In the genomic region with DNA sequence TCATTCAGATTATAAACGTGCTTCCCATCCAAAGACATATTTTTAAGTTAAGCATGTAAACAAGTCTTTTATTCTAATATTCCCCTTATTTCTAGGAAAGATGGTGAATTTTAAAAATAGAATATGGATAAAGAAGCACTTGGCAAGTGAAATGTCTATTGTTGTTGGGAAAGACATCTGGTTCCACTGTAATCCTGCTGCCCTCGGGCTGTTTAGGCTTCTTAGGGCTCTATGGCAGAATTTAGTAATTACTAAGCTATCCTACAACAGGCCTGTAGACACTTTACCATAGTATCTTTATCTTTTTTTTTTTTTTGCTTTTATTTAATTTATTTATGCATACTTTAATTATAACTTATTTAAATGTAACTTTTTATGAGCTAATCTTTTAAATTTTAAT, we compare ENCODE assay signal across 34 mouse cellular contexts. TPM values are rescaled to one million over a fixed set of nuclear protein-coding genes. Genes with fewer than 3 reads are reported as not detected.
DNase-seq lines count a peak whose midpoint lies in the region; ATAC-seq and TF ChIP-seq lines count a peak whose summit lies in the region.
"Had no signal": no experiment of that assay in that cellular context is flagged by ENCODE, and none has a peak within 500 bp of the region (broad histone marks: within the 10 kb centered on the region; RNA-seq: fewer than 3 reads in every experiment).

No protein-coding gene starts in this region.

- no peaks in the 10 kb centered on the region for H3K4me1 ChIP-seq in midbrain, embryonic 11.5 days (ENCODE audit: control insufficient read depth, insufficient read depth, low read length)
- no peaks in the 10 kb centered on the region for H3K4me1 ChIP-seq in midbrain, postnatal 0 days (ENCODE audit: insufficient read depth, low read length)
- H3K4me1 ChIP-seq in hindbrain, embryonic 11.5 days (replicated peaks; ENCODE audit: control insufficient read depth, insufficient read depth, low read length): no peaks in the 10 kb centered on the region
- no peaks in the 10 kb centered on the region for H3K4me1 ChIP-seq in hindbrain, postnatal 0 days (ENCODE audit: insufficient read depth, low read length)
- H3K4me1 ChIP-seq in neural tube, embryonic 14.5 days (ENCODE audit: control insufficient read depth, insufficient read depth, low read length): no peaks in the 10 kb centered on the region
- H3K4me1 ChIP-seq: lung, embryonic 15.5 days had no signal

- H3K9ac ChIP-seq in midbrain, embryonic 11.5 days (ENCODE audit: low read length): no peak overlapping the region
- H3K9ac ChIP-seq in midbrain, postnatal 0 days (replicated peaks; ENCODE audit: low read length, poor library complexity, severe bottlenecking): no peak overlapping the region
- no peak overlapping the region for H3K9ac ChIP-seq in hindbrain, embryonic 11.5 days (ENCODE audit: low read depth, low read length)
- no peak overlapping the region for H3K9ac ChIP-seq in hindbrain, postnatal 0 days (replicated peaks; ENCODE audit: low read length)
- H3K9ac ChIP-seq in neural tube, embryonic 14.5 days (replicated peaks; ENCODE audit: low read depth, low read length): no peak overlapping the region
- H3K9ac ChIP-seq: embryonic facial prominence, embryonic 15.5 days; limb, embryonic 13.5 days; lung, embryonic 15.5 days had no signal

- peak overlapping the region; percentile 54 for H3K27ac ChIP-seq in midbrain, embryonic 11.5 days (ENCODE audit: low read depth, low read length)
- no peak overlapping the region for H3K27ac ChIP-seq in midbrain, postnatal 0 days (ENCODE audit: low read depth, low read length)
- H3K27ac ChIP-seq in hindbrain, embryonic 11.5 days (ENCODE audit: low read depth, low read length): peak overlapping the region; percentile 54
- H3K27ac ChIP-seq in hindbrain, postnatal 0 days: no peak overlapping the region
- peak overlapping the region; percentile 39; the same call in 1 of the 2 replicates for H3K27ac ChIP-seq in neural tube, embryonic 14.5 days (ENCODE audit: low read depth, low read length)
- H3K27ac ChIP-seq: embryonic facial prominence, embryonic 15.5 days; gastrocnemius, adult 2 months; kidney, postnatal 0 days; limb, embryonic 13.5 days; lung, embryonic 15.5 days had no signal

- H3K27me3 ChIP-seq in midbrain, embryonic 11.5 days (ENCODE audit: control insufficient read depth, insufficient read depth, low read length): no peaks in the 10 kb centered on the region
- H3K27me3 ChIP-seq in midbrain, postnatal 0 days (ENCODE audit: insufficient read depth, low read length): no peaks in the 10 kb centered on the region
- H3K27me3 ChIP-seq in hindbrain, embryonic 11.5 days (ENCODE audit: control insufficient read depth, insufficient read depth, low read length): no peaks in the 10 kb centered on the region
- no peaks in the 10 kb centered on the region for H3K27me3 ChIP-seq in hindbrain, postnatal 0 days (ENCODE audit: insufficient read depth, low read length)
- H3K27me3 ChIP-seq in neural tube, embryonic 14.5 days (ENCODE audit: control insufficient read depth, insufficient read depth, low read length): no peaks in the 10 kb centered on the region
- H3K27me3 ChIP-seq: embryonic facial prominence, embryonic 15.5 days; limb, embryonic 13.5 days; lung, embryonic 15.5 days had no signal

- H3K9me3 ChIP-seq in midbrain, embryonic 11.5 days (ENCODE audit: control insufficient read depth, low read length): no peaks in the 10 kb centered on the region
- H3K9me3 ChIP-seq in midbrain, postnatal 0 days (ENCODE audit: low read length): no peaks in the 10 kb centered on the region
- no peaks in the 10 kb centered on the region for H3K9me3 ChIP-seq in hindbrain, embryonic 11.5 days (ENCODE audit: control insufficient read depth, low read length)
- H3K9me3 ChIP-seq in hindbrain, postnatal 0 days (ENCODE audit: low read length): no peaks in the 10 kb centered on the region
- H3K9me3 ChIP-seq in neural tube, embryonic 14.5 days (ENCODE audit: control insufficient read depth, low read length): no peaks in the 10 kb centered on the region
- H3K9me3 ChIP-seq: embryonic facial prominence, embryonic 10.5 days; embryonic facial prominence, embryonic 15.5 days; limb, embryonic 13.5 days; lung, embryonic 15.5 days had no signal

- no peak for TF ChIP-seq CTCF in midbrain, postnatal 0 days (IDR thresholded peaks at IDR 0.05)
- no peak for TF ChIP-seq CTCF in hindbrain, postnatal 0 days (IDR thresholded peaks at IDR 0.05; ENCODE audit: low read depth)

- no peak for ATAC-seq in midbrain, embryonic 11.5 days (ENCODE audit: low FRiP score)
- ATAC-seq in midbrain, postnatal 0 days (ENCODE audit: low FRiP score): no peak
- no peak for ATAC-seq in hindbrain, embryonic 11.5 days (ENCODE audit: low FRiP score)
- ATAC-seq in hindbrain, postnatal 0 days: no peak
- no peak for ATAC-seq in neural tube, embryonic 14.5 days (ENCODE audit: low read depth)
- ATAC-seq: intestine, embryonic 16.5 days; Patski had no signal

- no peak for DNase-seq in midbrain, embryonic 11.5 days (ENCODE audit: low spot score, missing footprints)
- DNase-seq in midbrain, postnatal 0 days (ENCODE audit: low spot score): no peak
- DNase-seq in hindbrain, embryonic 11.5 days (ENCODE audit: low spot score): no peak
- DNase-seq in hindbrain, postnatal 0 days (ENCODE audit: low spot score): no peak
- DNase-seq in ovary, postnatal 10 days (ENCODE audit: low spot score): no peak
- no peak for DNase-seq in thymus, postnatal 14 days
- DNase-seq: adrenal gland, postnatal 14 days; cerebellum, adult 18-20 months; cerebellum, postnatal 14 days; gastrocnemius, adult 2 months; heart, postnatal 14 days; kidney, adult 8-10 months; kidney, postnatal 4 days; thymus, adult 2 months had no signal

- H3K4me3 ChIP-seq in midbrain, embryonic 11.5 days (ENCODE audit: low read depth, low read length): no peak overlapping the region
- no peak overlapping the region for H3K4me3 ChIP-seq in midbrain, postnatal 0 days (ENCODE audit: low read depth, low read length)
- no peak overlapping the region for H3K4me3 ChIP-seq in hindbrain, embryonic 11.5 days (ENCODE audit: low read depth, low read length)
- no peak overlapping the region for H3K4me3 ChIP-seq in hindbrain, postnatal 0 days (ENCODE audit: low read length)
- H3K4me3 ChIP-seq in neural tube, embryonic 14.5 days (ENCODE audit: low read depth, low read length): no peak overlapping the region
- H3K4me3 ChIP-seq: embryonic facial prominence, embryonic 10.5 days; embryonic facial prominence, embryonic 15.5 days; gastrocnemius, adult 2 months; limb, embryonic 13.5 days; lung, embryonic 15.5 days had no signal

- no peak overlapping the region for H3K4me2 ChIP-seq in midbrain, embryonic 11.5 days
- no peak overlapping the region for H3K4me2 ChIP-seq in midbrain, postnatal 0 days (ENCODE audit: low read depth, low read length, poor library complexity, severe bottlenecking)
- H3K4me2 ChIP-seq in hindbrain, embryonic 11.5 days (replicated peaks; ENCODE audit: low read depth, low read length): no peak overlapping the region
- H3K4me2 ChIP-seq in hindbrain, postnatal 0 days (ENCODE audit: low read depth, low read length): 0 out of 2 replicates have a peak overlapping the region, but pooled peaks have one; percentile 31
- no peak overlapping the region for H3K4me2 ChIP-seq in neural tube, embryonic 14.5 days (ENCODE audit: low read depth, low read length)
- H3K4me2 ChIP-seq: embryonic facial prominence, embryonic 15.5 days; limb, embryonic 13.5 days; liver, embryonic 11.5 days; lung, embryonic 15.5 days had no signal

- WGBS in midbrain, embryonic 11.5 days: 71% methylated on average over 2 of the region's 2 CpGs
- 51% methylated on average over 2 of the region's 2 CpGs for WGBS in midbrain, postnatal 0 days
- 74% methylated on average over 2 of the region's 2 CpGs for WGBS in hindbrain, embryonic 11.5 days
- WGBS in hindbrain, postnatal 0 days: 67% methylated on average over 2 of the region's 2 CpGs
- WGBS in neural tube, embryonic 14.5 days: 51% methylated on average over 2 of the region's 2 CpGs

- H3K36me3 ChIP-seq in midbrain, embryonic 11.5 days (ENCODE audit: control insufficient read depth, insufficient read depth, low read length): no peaks in the 10 kb centered on the region
- no peaks in the 10 kb centered on the region for H3K36me3 ChIP-seq in midbrain, postnatal 0 days (ENCODE audit: insufficient read depth, low read length)
- H3K36me3 ChIP-seq in hindbrain, embryonic 11.5 days (ENCODE audit: control insufficient read depth, insufficient read depth, low read length): no peaks in the 10 kb centered on the region
- no peaks in the 10 kb centered on the region for H3K36me3 ChIP-seq in hindbrain, postnatal 0 days (ENCODE audit: insufficient read depth, low read length)
- H3K36me3 ChIP-seq in neural tube, embryonic 14.5 days (ENCODE audit: control insufficient read depth, insufficient read depth, low read length): no peaks in the 10 kb centered on the region
- H3K36me3 ChIP-seq: embryonic facial prominence, embryonic 10.5 days; embryonic facial prominence, embryonic 15.5 days; limb, embryonic 13.5 days; lung, embryonic 15.5 days had no signal

RNA-seq across cellular contexts. Expression of gene Gabrr3, which starts 2.7 kb away (rescaled TPM):
- polyA plus RNA-seq in midbrain, embryonic 11.5 days (2014; fragmentation: Nextera tagmentation; extraction: Ambion mirVana): 0.08 and 0.33 TPM in 2 replicates
- 0.14 and 0.16 TPM in 2 replicates for total RNA-seq in midbrain, postnatal 0 days (2014; rRNA removed)
- not detected in 2 replicates for polyA plus RNA-seq in midbrain, postnatal 0 days (2015; fragmentation: Nextera tagmentation; extraction: Ambion mirVana)
- 0.12 TPM in 1 of 2 replicates, not detected in the other for polyA plus RNA-seq in hindbrain, embryonic 11.5 days (2014; fragmentation: Nextera tagmentation; extraction: Ambion mirVana)
- total RNA-seq in hindbrain, postnatal 0 days (2014; rRNA removed): not detected in 2 replicates
- polyA plus RNA-seq in hindbrain, postnatal 0 days (2015; fragmentation: Nextera tagmentation; extraction: Ambion mirVana): 0.03 TPM in 1 of 2 replicates, not detected in the other
- polyA plus RNA-seq in neural tube, embryonic 14.5 days (2014; fragmentation: Nextera tagmentation; extraction: Ambion mirVana): 0.04 TPM in 1 of 2 replicates, not detected in the other
- total RNA-seq: adrenal gland, postnatal 14 days; gastrocnemius, adult 2 months; granulocyte monocyte progenitor cell, adult 5-6 weeks; heart, postnatal 14 days; megakaryocyte progenitor cell, adult 5-6 weeks; MEL had no signal
- polyA plus RNA-seq: forebrain, embryonic 14.5 days; heart, embryonic 14.5 days; intestine, embryonic 16.5 days; kidney, postnatal 0 days; liver, embryonic 11.5 days; liver, embryonic 16.5 days; lung, embryonic 15.5 days; Patski had no signal

RNA-seq across cellular contexts. Expression of gene Olfr209, which starts 46.0 kb away (rescaled TPM):
- not detected in 2 replicates for polyA plus RNA-seq in midbrain, embryonic 11.5 days (2014; fragmentation: Nextera tagmentation; extraction: Ambion mirVana)
- not detected in 2 replicates for total RNA-seq in midbrain, postnatal 0 days (2014; rRNA removed)
- polyA plus RNA-seq in midbrain, postnatal 0 days (2015; fragmentation: Nextera tagmentation; extraction: Ambion mirVana): not detected in 2 replicates
- polyA plus RNA-seq in hindbrain, embryonic 11.5 days (2014; fragmentation: Nextera tagmentation; extraction: Ambion mirVana): not detected in 2 replicates
- not detected in 2 replicates for total RNA-seq in hindbrain, postnatal 0 days (2014; rRNA removed)
- not detected in 2 replicates for polyA plus RNA-seq in hindbrain, postnatal 0 days (2015; fragmentation: Nextera tagmentation; extraction: Ambion mirVana)
- polyA plus RNA-seq in neural tube, embryonic 14.5 days (2014; fragmentation: Nextera tagmentation; extraction: Ambion mirVana): not detected in 2 replicates
- total RNA-seq: adrenal gland, postnatal 14 days; gastrocnemius, adult 2 months; granulocyte monocyte progenitor cell, adult 5-6 weeks; heart, postnatal 14 days; layer of hippocampus, adult 8-10 months; layer of hippocampus, postnatal 25 days; left cerebral cortex, adult 8-10 months; left cerebral cortex, postnatal 36 days; megakaryocyte progenitor cell, adult 5-6 weeks; MEL had no signal
- polyA plus RNA-seq: cortical plate, adult 2 months; embryonic facial prominence, embryonic 10.5 days; embryonic facial prominence, embryonic 15.5 days; forebrain, embryonic 14.5 days; heart, embryonic 14.5 days; intestine, embryonic 16.5 days; kidney, postnatal 0 days; limb, embryonic 13.5 days; liver, embryonic 11.5 days; liver, embryonic 16.5 days; lung, embryonic 15.5 days; thymus, adult 2 months had no signal

Comparison
In these comparisons a context has a peak if more than half of its experiments do, and no peak if none do; other contexts are left out.
1. H3K27ac ChIP-seq: peak in midbrain, embryonic 11.5 days (single experiment), hindbrain, embryonic 11.5 days (single experiment) and neural tube, embryonic 14.5 days (single experiment); none in midbrain, postnatal 0 days (single experiment) and hindbrain, postnatal 0 days (single experiment).